ENCODE assay signal across 8 mouse cellular contexts in genomic region chr4:129287472-129287981, GRCm38 (mm10). TPM values are rescaled to one million over a fixed set of nuclear protein-coding genes. Genes with fewer than 3 reads are reported as not detected.
A peak's percentile ranks its signal among the peaks of the same experiment; 100 is the strongest.
DNase-seq lines count a peak whose midpoint lies in the region; ATAC-seq lines count a peak whose summit lies in the region.

TSS of gene Sync (plus strand) at chr4:129287617.

- H3K27ac ChIP-seq in kidney, embryonic 15.5 days = peak within 1 kb of the TSS; percentile 32; the same call in 1 of the 2 replicates
- H3K27ac ChIP-seq in hindbrain, embryonic 16.5 days (ENCODE audit: low read depth, low read length) = no peak within 1 kb of the TSS
- no peak within 1 kb of the TSS for H3K27ac ChIP-seq in midbrain, embryonic 11.5 days (ENCODE audit: low read depth, low read length)

- DNase-seq in kidney, adult 11 months = no peak
- DNase-seq in NIH3T3 (ENCODE audit: low read depth) = peak; percentile 38
- DNase-seq in gastrocnemius, postnatal 10 days = peak; percentile 76
- peak; percentile 93 for DNase-seq in midbrain, embryonic 11.5 days (ENCODE audit: low spot score, missing footprints)
- no peak for DNase-seq in spleen, postnatal 36 days (ENCODE audit: low spot score in 2 of 2)

- peak within 1 kb of the TSS; percentile 97 for H3K4me2 ChIP-seq in kidney, embryonic 15.5 days
- H3K4me2 ChIP-seq in hindbrain, embryonic 16.5 days (ENCODE audit: low read length) = peak within 1 kb of the TSS; percentile 97
- peak within 1 kb of the TSS; percentile 86 for H3K4me2 ChIP-seq in midbrain, embryonic 11.5 days

- no peaks in the 10 kb centered on the region; the same call in 1 of the 2 replicates for H3K9me3 ChIP-seq in kidney, embryonic 15.5 days (replicated peaks)
- no peaks in the 10 kb centered on the region for H3K9me3 ChIP-seq in hindbrain, embryonic 16.5 days (ENCODE audit: control insufficient read depth, low read length)
- no peaks in the 10 kb centered on the region for H3K9me3 ChIP-seq in midbrain, embryonic 11.5 days (ENCODE audit: control insufficient read depth, low read length)

- peak within 1 kb of the TSS; percentile 51 for H3K9ac ChIP-seq in kidney, embryonic 15.5 days
- peak within 1 kb of the TSS; percentile 68 for H3K9ac ChIP-seq in hindbrain, embryonic 16.5 days (ENCODE audit: low read depth, low read length)
- H3K9ac ChIP-seq in midbrain, embryonic 11.5 days (ENCODE audit: low read length) = peak within 1 kb of the TSS; percentile 57

- peaks cover 20% of the 10 kb centered on the region for H3K27me3 ChIP-seq in kidney, embryonic 15.5 days
- peaks cover 5% of the 10 kb centered on the region; the same call in 1 of the 2 replicates for H3K27me3 ChIP-seq in hindbrain, embryonic 16.5 days (replicated peaks; ENCODE audit: control insufficient read depth, insufficient read depth, low read length)
- H3K27me3 ChIP-seq in midbrain, embryonic 11.5 days (ENCODE audit: control insufficient read depth, insufficient read depth, low read length) = peaks cover 18% of the 10 kb centered on the region

- ATAC-seq in kidney, embryonic 15.5 days (replicated peaks; ENCODE audit: low FRiP score) = peak; percentile 53
- peak; percentile 34; the same call in 1 of the 2 replicates for ATAC-seq in hindbrain, embryonic 16.5 days
- ATAC-seq in midbrain, embryonic 11.5 days (ENCODE audit: low FRiP score) = peak; percentile 63
- no peak for ATAC-seq in frontal cortex, adult (ENCODE audit: low TSS enrichment)

- peaks cover 29% of the 10 kb centered on the region for H3K4me1 ChIP-seq in kidney, embryonic 15.5 days
- H3K4me1 ChIP-seq in hindbrain, embryonic 16.5 days (ENCODE audit: control insufficient read depth, insufficient read depth, low read depth, low read length) = peaks cover 15% of the 10 kb centered on the region
- peaks cover 11% of the 10 kb centered on the region for H3K4me1 ChIP-seq in midbrain, embryonic 11.5 days (ENCODE audit: control insufficient read depth, insufficient read depth, low read length)

- under 1% methylated on average over 53 of the region's 53 CpGs for WGBS in kidney, embryonic 15.5 days
- WGBS in hindbrain, embryonic 16.5 days = 1% methylated on average over 50 of the region's 53 CpGs
- under 1% methylated on average over 29 of the region's 53 CpGs for WGBS in midbrain, embryonic 11.5 days

- peak within 1 kb of the TSS; percentile 56 for H3K4me3 ChIP-seq in kidney, embryonic 15.5 days (replicated peaks)
- peak within 1 kb of the TSS; percentile 51 for H3K4me3 ChIP-seq in hindbrain, embryonic 16.5 days (ENCODE audit: low read length)
- H3K4me3 ChIP-seq in midbrain, embryonic 11.5 days (ENCODE audit: low read depth, low read length) = peak within 1 kb of the TSS; percentile 50

- no peaks in the 10 kb centered on the region for H3K36me3 ChIP-seq in kidney, embryonic 15.5 days
- no peaks in the 10 kb centered on the region for H3K36me3 ChIP-seq in hindbrain, embryonic 16.5 days (ENCODE audit: control insufficient read depth, insufficient read depth, low read length)
- H3K36me3 ChIP-seq in midbrain, embryonic 11.5 days (ENCODE audit: control insufficient read depth, insufficient read depth, low read length) = no peaks in the 10 kb centered on the region

RNA-seq across cellular contexts. Expression of gene Sync, which starts in this region (rescaled TPM):
- 1.1 and 1.6 TPM in 2 replicates for polyA plus RNA-seq in kidney, embryonic 15.5 days (2015; fragmentation: Nextera tagmentation; extraction: Ambion mirVana)
- 10 to 100 TPM; 63.6 to 64.4 TPM for total RNA-seq in gastrocnemius, postnatal 10 days (2021)
- polyA plus RNA-seq in hindbrain, embryonic 16.5 days (2015; fragmentation: Nextera tagmentation; extraction: Ambion mirVana) = 1.7 and 1.9 TPM in 2 replicates
- polyA plus RNA-seq in midbrain, embryonic 11.5 days (2014; fragmentation: Nextera tagmentation; extraction: Ambion mirVana) = 0.51 and 0.53 TPM in 2 replicates

Comparison
In these comparisons a context has a peak if more than half of its experiments do, and no peak if none do; other contexts are left out.
1. Peak in DNase-seq, ATAC-seq, H3K4me3 ChIP-seq, H3K9ac ChIP-seq and H3K4me2 ChIP-seq in midbrain, embryonic 11.5 days; RNA of the gene not detected or under 1 TPM.
2. DNase-seq: peak in NIH3T3 (single experiment) and gastrocnemius, postnatal 10 days (single experiment); none in kidney, adult 11 months (single experiment) and spleen, postnatal 36 days (0 of 2).
3. Peak in every context shown above with its lines, with median percentiles within 50 percentile points of each other: H3K4me2 ChIP-seq, H3K4me3 ChIP-seq and H3K9ac ChIP-seq.